Mouse (Mus musculus): ENCODE data around the gene Rabgap1.

Gene Rabgap1

GRCm38 (mm10) chr2:37511134-37511901 is 68.2 kb downstream of the Rabgap1 start:
- no peak for DNase-seq (ENCODE audit: low read depth, low spot score)

- no peak for DNase-seq (ENCODE audit: low read depth, low spot score)
Measured at GRCm38 (mm10) chr2:37516030-37516710, 73.1 kb downstream of the Rabgap1 start, which contains the start of gene Gpr21. TSS of gene Gpr21 (plus strand) at chr2:37516332.

- DNase-seq (ENCODE audit: low read depth, low spot score), result no peak
Measured at GRCm38 (mm10) chr2:37516922-37517462, 73.9 kb downstream of the Rabgap1 start.

- no peak for DNase-seq (ENCODE audit: low read depth, low spot score)
Measured at GRCm38 (mm10) chr2:37518561-37519285, 75.6 kb downstream of the Rabgap1 start.

- DNase-seq (ENCODE audit: low read depth, low spot score), result no peak
Measured at GRCm38 (mm10) chr2:37519286-37519640, 76.2 kb downstream of the Rabgap1 start.

DNA sequence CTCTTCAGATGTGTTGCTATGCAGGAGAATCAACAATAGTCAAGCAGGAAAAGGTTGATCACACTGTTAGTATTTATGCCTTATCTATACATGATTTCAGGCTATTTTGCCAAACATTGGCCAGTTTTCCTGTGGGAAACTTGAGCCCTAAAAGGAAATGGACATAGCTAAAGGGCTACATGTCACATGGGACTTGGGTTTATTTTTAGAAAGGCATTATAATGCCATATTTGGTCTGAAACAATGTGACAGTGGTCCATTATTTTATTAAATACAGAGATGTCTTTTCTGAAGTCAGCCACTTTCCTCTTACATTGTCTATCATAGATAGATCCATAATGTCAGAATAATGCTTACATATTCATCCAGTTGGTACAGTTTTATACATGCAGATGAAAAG is 84.5 kb downstream of the Rabgap1 start:
- DNase-seq (ENCODE audit: low read depth, low spot score), result no peak

DNA sequence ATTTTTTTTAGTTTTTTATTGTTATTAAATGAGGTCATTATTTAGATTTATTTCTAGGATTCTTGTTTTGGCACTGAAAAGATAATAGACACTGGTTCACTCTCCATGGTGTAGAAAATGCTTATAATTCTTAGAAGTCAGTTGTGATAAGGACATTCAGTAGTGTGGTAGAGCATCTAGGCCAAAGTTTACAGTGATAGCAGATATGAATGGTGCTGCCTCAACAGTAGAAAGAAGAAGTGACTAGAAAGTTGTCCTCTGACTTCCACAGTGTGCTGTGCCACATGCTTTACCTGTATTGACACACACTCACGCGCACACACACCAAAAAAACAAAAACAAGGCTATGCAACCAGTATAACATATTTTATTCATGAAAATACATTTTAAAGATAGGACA is 86.3 kb downstream of the Rabgap1 start:
- DNase-seq (ENCODE audit: low read depth, low spot score), result no peak

GRCm38 (mm10) chr2:37530766-37531165 is 87.7 kb downstream of the Rabgap1 start:
- no peak for DNase-seq (ENCODE audit: low read depth, low spot score)

- DNase-seq (ENCODE audit: low read depth, low spot score), result no peak
Measured at GRCm38 (mm10) chr2:37531639-37532038, 88.6 kb downstream of the Rabgap1 start.

- DNase-seq (ENCODE audit: low read depth, low spot score), result no peak
Measured at GRCm38 (mm10) chr2:37549346-37550012, 106.4 kb downstream of the Rabgap1 start.

GRCm38 (mm10) chr2:37556366-37556765 is 113.3 kb downstream of the Rabgap1 start:
- DNase-seq (ENCODE audit: low read depth, low spot score), result no peak

GRCm38 (mm10) chr2:37565579-37565978 is 122.5 kb downstream of the Rabgap1 start:
- no peak for DNase-seq (ENCODE audit: low read depth, low spot score)

DNA sequence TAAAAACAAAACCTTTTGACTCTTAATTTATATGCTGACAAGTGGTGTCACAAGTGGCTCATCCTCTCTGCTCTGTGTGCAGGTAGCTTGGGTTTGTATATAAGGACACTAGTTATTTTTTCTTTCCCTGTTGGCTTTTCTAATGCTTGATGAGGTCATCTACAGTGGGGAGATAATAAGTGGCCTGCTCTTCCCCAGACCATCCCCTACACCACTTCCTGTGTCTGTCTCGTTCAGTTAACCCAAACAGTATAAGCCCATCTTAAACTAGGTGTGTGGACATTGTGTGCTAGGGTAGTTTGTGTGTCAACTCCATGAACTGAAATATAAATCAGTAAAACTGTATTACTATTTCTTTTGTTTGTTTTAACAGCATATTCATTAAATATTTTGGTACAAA is 123.0 kb downstream of the Rabgap1 start:
- no peak for DNase-seq (ENCODE audit: low read depth, low spot score)

DNA sequence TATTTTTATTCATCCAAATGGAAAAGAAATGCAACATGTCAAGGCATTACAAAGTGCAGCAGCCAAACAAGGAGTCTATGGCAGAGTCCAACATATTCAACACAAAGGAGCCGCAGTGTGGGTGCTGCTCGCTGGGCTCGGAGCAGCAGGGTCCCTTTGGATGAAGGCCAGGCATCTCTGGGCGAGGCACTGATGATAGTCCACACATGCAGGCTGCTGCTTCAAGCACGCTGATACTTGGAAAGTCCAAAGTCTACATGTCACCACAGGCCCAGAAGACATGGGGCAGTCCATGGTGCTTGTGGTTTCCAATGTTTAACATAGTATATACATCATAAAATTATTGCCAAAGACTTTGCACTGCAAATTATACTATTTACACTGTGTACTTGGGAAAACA is 126.8 kb downstream of the Rabgap1 start:
- no peak for DNase-seq (ENCODE audit: low read depth, low spot score)

DNA sequence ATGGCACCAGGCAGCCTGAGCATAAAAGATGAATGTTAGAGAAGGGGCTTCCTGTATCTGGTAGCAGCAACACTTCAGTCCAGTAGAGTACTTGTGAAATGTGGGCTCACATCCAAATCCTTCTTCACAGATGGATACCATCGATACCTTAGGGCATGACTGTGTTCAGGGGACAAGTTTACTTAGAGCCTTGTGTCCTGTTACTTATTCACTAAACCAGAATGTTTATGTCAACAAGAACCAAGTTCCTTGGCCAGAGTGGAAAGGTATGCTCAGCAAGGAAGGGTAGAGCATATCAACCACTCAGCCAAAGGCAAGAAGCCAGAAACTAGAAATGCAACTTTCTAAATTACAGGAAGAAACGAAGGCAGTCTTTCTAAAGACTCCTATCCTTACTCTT is 127.6 kb downstream of the Rabgap1 start:
- no peak for DNase-seq (ENCODE audit: low read depth, low spot score)

GRCm38 (mm10) chr2:37572141-37572540 is 129.1 kb downstream of the Rabgap1 start:
- DNase-seq (ENCODE audit: low read depth, low spot score), result no peak

- no peak for DNase-seq (ENCODE audit: low read depth, low spot score)
Measured at GRCm38 (mm10) chr2:37576661-37577060, 133.6 kb downstream of the Rabgap1 start.

DNA sequence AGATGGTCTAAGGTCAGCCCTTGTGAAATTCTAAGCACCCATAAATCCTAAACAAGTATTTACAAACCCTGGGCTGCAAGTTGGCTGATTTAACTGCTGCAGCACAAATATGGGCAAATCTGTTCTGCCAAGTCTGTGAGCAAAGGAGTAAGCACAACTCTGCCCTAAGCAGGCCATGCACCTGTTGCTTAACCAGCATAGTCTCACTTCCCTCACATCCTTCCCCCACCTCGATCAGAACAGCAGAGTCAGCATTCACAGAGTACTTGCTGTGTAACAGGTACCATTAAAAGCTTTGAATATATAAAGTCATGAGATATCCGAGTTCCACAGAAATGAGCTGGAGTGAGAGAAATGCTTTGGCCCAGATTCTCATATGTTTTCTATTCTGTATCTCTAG is 135.1 kb downstream of the Rabgap1 start:
- no peak for DNase-seq (ENCODE audit: low read depth, low spot score)

DNA sequence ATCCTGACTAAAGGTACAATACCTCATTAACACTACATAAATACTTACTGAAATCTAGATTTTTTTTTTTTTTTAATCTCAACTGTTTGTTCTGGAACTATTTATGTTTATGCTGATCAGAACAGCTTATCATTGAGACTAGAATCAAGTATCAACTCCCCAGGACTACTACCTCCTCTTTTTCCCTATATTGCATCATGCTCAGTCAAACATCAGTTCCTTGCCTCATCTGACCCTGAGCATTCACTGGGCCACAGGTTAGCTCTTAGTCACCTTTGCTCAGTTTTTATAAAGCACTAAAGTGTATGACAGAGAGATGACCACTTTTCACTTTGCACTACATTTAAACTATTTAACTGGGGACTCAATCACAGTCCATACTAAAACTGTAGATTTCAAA is 144.8 kb downstream of the Rabgap1 start:
- DNase-seq (ENCODE audit: low read depth, low spot score), result no peak
